Mouse (Mus musculus): Measurements from ENCODE around the gene Paxx. TPM values are rescaled to one million over a fixed set of nuclear protein-coding genes. Genes with fewer than 3 reads are reported as not detected.
A peak's percentile ranks its signal among the peaks of the same experiment; 100 is the strongest.

Gene Paxx
- polyA plus RNA-seq (2015; fragmentation: Nextera tagmentation; extraction: Ambion mirVana), result 109 and 119 TPM in 2 replicates

- Histone ChIP-seq H3K36me3 (peaks cover 7% of the 10 kb centered on the region; the same call in 1 of the 2 replicates), H3K4me1 (replicated peaks) (peaks cover 25% of the 10 kb centered on the region), H3K27me3 (no peaks in the 10 kb centered on the region), H3K4me2 (peak within 1 kb of the TSS; percentile 87), H3K4me3 (peak within 1 kb of the TSS; percentile 74), H3K27ac (replicated peaks) (peak within 1 kb of the TSS; percentile 95), H3K9ac (peak within 1 kb of the TSS; percentile 82), H3K9me3 (no peaks in the 10 kb centered on the region)
- WGBS, result under 1% methylated on average over 48 of the region's 48 CpGs
- peak; percentile 92 for ATAC-seq (ENCODE audit: low FRiP score, low read depth)
These were observed at the start of gene Paxx for GRCm38 (mm10) chr2:25460551-25461309. Paxx (minus strand) TSS chr2:25461094.

GRCm38 (mm10) chr2:25509912-25510311, 49.0 kb upstream of the Paxx start:
- WGBS, result 63% methylated on average over 3 of the region's 3 CpGs
- no peak overlapping the region for H3K4me2 ChIP-seq
- H3K27ac ChIP-seq (replicated peaks), result no peak overlapping the region
- no peaks in the 10 kb centered on the region for H3K4me1 ChIP-seq (replicated peaks)
- H3K9me3 ChIP-seq, result no peaks in the 10 kb centered on the region
- peaks cover 6% of the 10 kb centered on the region; the same call in 1 of the 2 replicates for H3K36me3 ChIP-seq
- H3K4me3 ChIP-seq, result no peak overlapping the region
- no peaks in the 10 kb centered on the region for H3K27me3 ChIP-seq
- ATAC-seq (ENCODE audit: low FRiP score, low read depth), result no peak
- no peak overlapping the region for H3K9ac ChIP-seq

- no peak for ATAC-seq (ENCODE audit: low FRiP score, low read depth)
- WGBS, result 35% methylated on average over 5 of the region's 5 CpGs
- H3K27ac ChIP-seq (replicated peaks), result no peak overlapping the region
- H3K4me3 ChIP-seq, result no peak overlapping the region
- peaks cover 5% of the 10 kb centered on the region for H3K4me1 ChIP-seq (replicated peaks)
- no peak overlapping the region for H3K4me2 ChIP-seq
- H3K9me3 ChIP-seq, result no peaks in the 10 kb centered on the region
- no peaks in the 10 kb centered on the region for H3K27me3 ChIP-seq
- no peak overlapping the region for H3K9ac ChIP-seq
- H3K36me3 ChIP-seq, result peaks cover 17% of the 10 kb centered on the region; the same call in 1 of the 2 replicates
These were observed 46.1 kb upstream of the Paxx start for GRCm38 (mm10) chr2:25506964-25507363.

GRCm38 (mm10) chr2:25505860-25506259, 45.0 kb upstream of the Paxx start:
- Histone ChIP-seq H3K36me3 (peaks cover 17% of the 10 kb centered on the region; the same call in 1 of the 2 replicates), H3K27ac (replicated peaks) (no peak overlapping the region), H3K9me3 (no peaks in the 10 kb centered on the region), H3K4me1 (replicated peaks) (peaks cover 14% of the 10 kb centered on the region), H3K27me3 (no peaks in the 10 kb centered on the region), H3K4me3 (no peak overlapping the region), H3K4me2 (no peak overlapping the region), H3K9ac (no peak overlapping the region)
- ATAC-seq (ENCODE audit: low FRiP score, low read depth), result no peak
- WGBS, result 94% methylated on average over 4 of the region's 4 CpGs

GRCm38 (mm10) chr2:25505000-25505399, 44.1 kb upstream of the Paxx start:
- ATAC-seq (ENCODE audit: low FRiP score, low read depth), result no peak
- Histone ChIP-seq H3K27ac (replicated peaks) (no peak overlapping the region), H3K9me3 (no peaks in the 10 kb centered on the region), H3K4me2 (no peak overlapping the region), H3K4me3 (no peak overlapping the region), H3K27me3 (no peaks in the 10 kb centered on the region), H3K9ac (no peak overlapping the region), H3K36me3 (peaks cover 17% of the 10 kb centered on the region; the same call in 1 of the 2 replicates), H3K4me1 (replicated peaks) (peaks cover 18% of the 10 kb centered on the region)
- 94% methylated on average over 1 of the region's 1 CpGs for WGBS

GRCm38 (mm10) chr2:25504538-25504937, 43.6 kb upstream of the Paxx start:
- Histone ChIP-seq H3K27ac (replicated peaks) (no peak overlapping the region), H3K9ac (no peak overlapping the region), H3K4me3 (no peak overlapping the region), H3K4me2 (no peak overlapping the region), H3K27me3 (no peaks in the 10 kb centered on the region), H3K4me1 (replicated peaks) (peaks cover 20% of the 10 kb centered on the region), H3K9me3 (no peaks in the 10 kb centered on the region), H3K36me3 (peaks cover 17% of the 10 kb centered on the region; the same call in 1 of the 2 replicates)
- no peak for ATAC-seq (ENCODE audit: low FRiP score, low read depth)
- 97% methylated on average over 19 of the region's 19 CpGs for WGBS

GRCm38 (mm10) chr2:25502726-25503125, 41.8 kb upstream of the Paxx start:
- H3K36me3 ChIP-seq, result peaks cover 17% of the 10 kb centered on the region; the same call in 1 of the 2 replicates
- H3K9me3 ChIP-seq, result no peaks in the 10 kb centered on the region
- H3K9ac ChIP-seq, result no peak overlapping the region
- WGBS, result 86% methylated on average over 3 of the region's 3 CpGs
- H3K4me1 ChIP-seq (replicated peaks), result peaks cover 20% of the 10 kb centered on the region
- ATAC-seq (ENCODE audit: low FRiP score, low read depth), result no peak
- no peaks in the 10 kb centered on the region for H3K27me3 ChIP-seq
- H3K4me3 ChIP-seq, result no peak overlapping the region
- no peak overlapping the region for H3K4me2 ChIP-seq
- H3K27ac ChIP-seq (replicated peaks), result no peak overlapping the region

- H3K9me3 ChIP-seq, result no peaks in the 10 kb centered on the region
- H3K36me3 ChIP-seq, result peaks cover 17% of the 10 kb centered on the region; the same call in 1 of the 2 replicates
- H3K4me3 ChIP-seq, result peak within 1 kb of the TSS; percentile 89
- peak within 1 kb of the TSS; percentile 86 for H3K27ac ChIP-seq (replicated peaks)
- peaks cover 20% of the 10 kb centered on the region for H3K4me1 ChIP-seq (replicated peaks)
- WGBS, result 76% methylated on average over 20 of the region's 20 CpGs
- no peaks in the 10 kb centered on the region for H3K27me3 ChIP-seq
- H3K9ac ChIP-seq, result peak within 1 kb of the TSS; percentile 94
- H3K4me2 ChIP-seq, result peak within 1 kb of the TSS; percentile 97
- no peak for ATAC-seq (ENCODE audit: low FRiP score, low read depth)
These were observed 40.9 kb upstream of the Paxx start, which contains the start of gene C8g for GRCm38 (mm10) chr2:25501593-25502486. C8g (minus strand) TSS chr2:25501719.

- ATAC-seq (ENCODE audit: low FRiP score, low read depth), result peak; percentile 90
- peak within 1 kb of the TSS; percentile 89 for H3K4me3 ChIP-seq
- no peaks in the 10 kb centered on the region for H3K27me3 ChIP-seq
- H3K9ac ChIP-seq, result peak within 1 kb of the TSS; percentile 94
- under 1% methylated on average over 23 of the region's 44 CpGs for WGBS
- H3K4me1 ChIP-seq (replicated peaks), result peaks cover 20% of the 10 kb centered on the region
- H3K27ac ChIP-seq (replicated peaks), result peak within 1 kb of the TSS; percentile 86
- peaks cover 17% of the 10 kb centered on the region; the same call in 1 of the 2 replicates for H3K36me3 ChIP-seq
- no peaks in the 10 kb centered on the region for H3K9me3 ChIP-seq
- H3K4me2 ChIP-seq, result peak within 1 kb of the TSS; percentile 97
These were observed 39.9 kb upstream of the Paxx start, which contains the start of gene Fbxw5 for GRCm38 (mm10) chr2:25500576-25501405. Fbxw5 (plus strand) TSS chr2:25500750.

- peak overlapping the region; percentile 89 for H3K4me3 ChIP-seq
- peak; percentile 25 for ATAC-seq (ENCODE audit: low FRiP score, low read depth)
- peaks cover 20% of the 10 kb centered on the region for H3K4me1 ChIP-seq (replicated peaks)
- peaks cover 13% of the 10 kb centered on the region; the same call in 1 of the 2 replicates for H3K36me3 ChIP-seq
- H3K4me2 ChIP-seq, result peak overlapping the region; percentile 67
- no peaks in the 10 kb centered on the region for H3K9me3 ChIP-seq
- H3K9ac ChIP-seq, result peak overlapping the region; percentile 43
- H3K27me3 ChIP-seq, result no peaks in the 10 kb centered on the region
- WGBS, result 76% methylated on average over 6 of the region's 6 CpGs
- peak overlapping the region; percentile 69 for H3K27ac ChIP-seq (replicated peaks)
These were observed 39.2 kb upstream of the Paxx start for GRCm38 (mm10) chr2:25500071-25500575.

Data from hindbrain, embryonic 15.5 days (tissue).